Comparison of ENCODE assay signal across 8 mouse cellular contexts in genomic region chr15:32718293-32718963, GRCm38 (mm10).
DNase-seq lines count a peak whose midpoint lies in the region; ATAC-seq and TF ChIP-seq lines count a peak whose summit lies in the region.

No protein-coding gene starts in this region.

- H3K36me3 ChIP-seq in kidney, postnatal 0 days (ENCODE audit: insufficient read depth, low read length) = no peaks in the 10 kb centered on the region
- H3K36me3 ChIP-seq in limb, embryonic 14.5 days (ENCODE audit: control insufficient read depth, insufficient read depth, low read length) = no peaks in the 10 kb centered on the region
- H3K36me3 ChIP-seq in neural tube, embryonic 14.5 days (ENCODE audit: control insufficient read depth, insufficient read depth, low read length) = no peaks in the 10 kb centered on the region

- no peak overlapping the region for H3K9ac ChIP-seq in kidney, postnatal 0 days (ENCODE audit: low read depth, low read length)
- no peak overlapping the region for H3K9ac ChIP-seq in limb, embryonic 14.5 days (ENCODE audit: low read depth, low read length, severe bottlenecking)
- no peak overlapping the region for H3K9ac ChIP-seq in neural tube, embryonic 14.5 days (replicated peaks; ENCODE audit: low read depth, low read length)

- H3K27me3 ChIP-seq in kidney, postnatal 0 days (ENCODE audit: insufficient read depth, low read length) = no peaks in the 10 kb centered on the region
- H3K27me3 ChIP-seq in limb, embryonic 14.5 days (ENCODE audit: control insufficient read depth, insufficient read depth, low read length) = no peaks in the 10 kb centered on the region
- no peaks in the 10 kb centered on the region for H3K27me3 ChIP-seq in neural tube, embryonic 14.5 days (ENCODE audit: control insufficient read depth, insufficient read depth, low read length)

- TF ChIP-seq CTCF in kidney, postnatal 0 days (IDR thresholded peaks at IDR 0.05; ENCODE audit: low read depth) = peak; percentile 87

- intact Hi-C loops in gastrocnemius, postnatal 36 days (cut with DNase I) = loop anchor here (5.0 kb wide), 1 partner anchor 471 kb away; no protein-coding TSS in a partner anchor

- peak; percentile 66; the same call in 1 of the 2 replicates for ATAC-seq in kidney, postnatal 0 days (replicated peaks; ENCODE audit: low FRiP score, low read depth)
- ATAC-seq in limb, embryonic 14.5 days (ENCODE audit: low FRiP score, low read depth) = peak; percentile 84
- peak; percentile 99 for ATAC-seq in neural tube, embryonic 14.5 days (ENCODE audit: low read depth)

- no peak for TF ChIP-seq POLR2A in limb, embryonic 14.5 days (IDR thresholded peaks at IDR 0.05; ENCODE audit: borderline replicate concordance, extremely low read depth, insufficient read depth, insufficient read length)

- H3K9me3 ChIP-seq in kidney, postnatal 0 days (replicated peaks; ENCODE audit: low read length) = no peaks in the 10 kb centered on the region
- H3K9me3 ChIP-seq in limb, embryonic 14.5 days (ENCODE audit: control insufficient read depth, low read length) = no peaks in the 10 kb centered on the region
- H3K9me3 ChIP-seq in neural tube, embryonic 14.5 days (ENCODE audit: control insufficient read depth, low read length) = no peaks in the 10 kb centered on the region

- H3K4me3 ChIP-seq in kidney, postnatal 0 days (replicated peaks; ENCODE audit: low read depth, low read length) = no peak overlapping the region
- no peak overlapping the region for H3K4me3 ChIP-seq in limb, embryonic 14.5 days (replicated peaks; ENCODE audit: low read length)
- H3K4me3 ChIP-seq in neural tube, embryonic 14.5 days (ENCODE audit: low read depth, low read length) = no peak overlapping the region

- 39% methylated on average over 4 of the region's 4 CpGs for WGBS in kidney, postnatal 0 days
- 35% methylated on average over 4 of the region's 4 CpGs for WGBS in limb, embryonic 14.5 days
- WGBS in neural tube, embryonic 14.5 days = 40% methylated on average over 4 of the region's 4 CpGs

- H3K4me2 ChIP-seq in kidney, postnatal 0 days (ENCODE audit: low read length) = no peak overlapping the region
- H3K4me2 ChIP-seq in limb, embryonic 14.5 days (replicated peaks; ENCODE audit: low read depth, low read length, severe bottlenecking) = no peak overlapping the region
- H3K4me2 ChIP-seq in neural tube, embryonic 14.5 days (ENCODE audit: low read depth, low read length) = no peak overlapping the region

- peak; percentile 38 for DNase-seq in 416B (ENCODE audit: low read depth)
- peak; percentile 52 to 55 for DNase-seq in adrenal gland, adult 18-20 months (ENCODE audit: low spot score in 2 of 2)
- peak; percentile 80 for DNase-seq in embryo, embryonic 11 days
- DNase-seq in gastrocnemius, postnatal 36 days = peak; percentile 16 to 19
- DNase-seq in kidney, postnatal 0 days (ENCODE audit: low spot score) = peak; percentile 91
- DNase-seq in limb, embryonic 14.5 days (ENCODE audit: low spot score) = peak; percentile 83
- DNase-seq in yolk sac, embryonic 10.5 days (ENCODE audit: low spot score) = peak; percentile 13

- H3K27ac ChIP-seq in kidney, postnatal 0 days = no peak overlapping the region
- no peak overlapping the region for H3K27ac ChIP-seq in limb, embryonic 14.5 days (replicated peaks; ENCODE audit: low read depth, low read length)
- no peak overlapping the region for H3K27ac ChIP-seq in neural tube, embryonic 14.5 days (ENCODE audit: low read depth, low read length)

- no peaks in the 10 kb centered on the region for H3K4me1 ChIP-seq in kidney, postnatal 0 days (replicated peaks; ENCODE audit: insufficient read depth, low read length)
- H3K4me1 ChIP-seq in limb, embryonic 14.5 days (ENCODE audit: control insufficient read depth, insufficient read depth, low read length) = no peaks in the 10 kb centered on the region; the same call in 1 of the 2 replicates
- no peaks in the 10 kb centered on the region for H3K4me1 ChIP-seq in neural tube, embryonic 14.5 days (ENCODE audit: control insufficient read depth, insufficient read depth, low read length)

Comparison
In these comparisons a context has a peak if more than half of its experiments do, and no peak if none do; other contexts are left out.
1. DNase-seq: peak in every context shown above with its lines; median percentile 91 in kidney, postnatal 0 days; 83 in limb, embryonic 14.5 days; 80 in embryo, embryonic 11 days; 54 in adrenal gland, adult 18-20 months; 38 in 416B; 18 in gastrocnemius, postnatal 36 days; 13 in yolk sac, embryonic 10.5 days.